In the genomic region with DNA sequence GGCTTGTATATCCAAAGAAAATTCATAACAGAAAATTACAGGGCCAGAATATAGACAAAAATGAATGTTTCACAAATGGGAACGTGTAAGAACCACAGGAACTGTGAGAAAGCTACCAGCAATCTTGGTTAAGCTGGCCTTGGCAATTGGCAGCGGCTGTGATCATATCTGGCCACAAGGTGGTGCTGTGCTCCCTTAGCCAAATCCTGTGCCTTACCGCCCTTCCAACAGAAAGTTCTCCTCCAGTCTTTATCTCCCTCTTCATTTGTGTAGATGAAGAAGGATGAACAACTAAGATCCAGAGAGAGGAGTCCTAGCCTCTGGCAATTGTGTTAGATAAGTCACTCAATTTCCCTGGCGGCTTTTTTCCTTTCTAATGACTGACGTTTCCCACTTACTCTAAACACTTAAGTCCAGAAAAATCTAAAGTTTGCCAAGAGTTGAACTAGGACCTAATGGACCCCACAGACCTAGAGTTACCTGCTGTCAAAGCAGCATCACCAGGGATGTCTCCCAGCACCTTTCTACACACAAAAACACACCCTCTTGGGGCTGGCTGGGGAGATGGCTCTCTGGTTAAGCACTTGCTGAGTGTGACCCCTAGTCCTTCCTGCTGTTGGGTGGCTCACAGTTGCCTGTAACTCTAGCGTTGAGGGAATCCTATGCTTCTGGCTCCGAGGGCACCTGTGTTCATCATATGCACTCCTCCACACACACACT, we compare ENCODE assay signal across 8 mouse cellular contexts. TPM values are rescaled to one million over a fixed set of nuclear protein-coding genes. Genes with fewer than 3 reads are reported as not detected.
DNase-seq lines count a peak whose midpoint lies in the region; ATAC-seq and TF ChIP-seq lines count a peak whose summit lies in the region.

No protein-coding gene starts in this region.

- intact Hi-C loops in heart, postnatal 25 days (cut with DNase I) = loop anchor here (1.0 to 2.0 kb wide), 3 partner anchors 31 to 353 kb away; no protein-coding TSS in a partner anchor
- intact Hi-C loops in left cerebral cortex, postnatal 10 days (cut with DNase I) = loop anchor here (2.0 kb wide), 2 partner anchors 79 to 351 kb away; a partner anchor contains a TSS

- no peaks in the 10 kb centered on the region for H3K36me3 ChIP-seq in testis, adult 2 months (ENCODE audit: control insufficient read depth, insufficient read depth, low read length)

- H3K27me3 ChIP-seq in testis, adult 2 months (ENCODE audit: control insufficient read depth, insufficient read depth, low read length) = no peaks in the 10 kb centered on the region

- H3K4me1 ChIP-seq in testis, adult 2 months (ENCODE audit: control insufficient read depth, insufficient read depth, low read length) = no peaks in the 10 kb centered on the region

- H3K27ac ChIP-seq in testis, adult 2 months (ENCODE audit: control insufficient read depth, insufficient read depth, low read depth, low read length) = no peak overlapping the region

- no peak for TF ChIP-seq POLR2A in testis, adult 2 months (IDR thresholded peaks at IDR 0.05; ENCODE audit: control insufficient read depth, low read depth, low read length)

- no peak for DNase-seq in testis, postnatal 14 days (ENCODE audit: low spot score)
- DNase-seq in adrenal gland, postnatal 36 days = peak; percentile 72 to 75
- peak; percentile 48 for DNase-seq in heart, postnatal 25 days (ENCODE audit: low spot score)
- DNase-seq in left cerebral cortex, postnatal 10 days (ENCODE audit: extremely low spot score in 1 of 2, low spot score in 2 of 2) = peak; percentile 55 to 56
- peak; percentile 23 for DNase-seq in thymus, postnatal 25 days

- H3K4me3 ChIP-seq in testis, adult 2 months (ENCODE audit: control insufficient read depth, low read depth, low read length) = no peak overlapping the region

- peak; percentile 74 for ATAC-seq in erythroblast, adult 5-6 weeks (replicated peaks; ENCODE audit: low FRiP score, poor library complexity, severe bottlenecking)
- ATAC-seq in monocyte, adult 5-6 weeks (replicated peaks; ENCODE audit: insufficient number of reproducible peaks, low FRiP score, low TSS enrichment, poor library complexity, severe bottlenecking) = peak; percentile 64

- TF ChIP-seq CTCF in testis, adult 2 months (IDR thresholded peaks at IDR 0.05; ENCODE audit: control insufficient read depth, insufficient read depth, insufficient replicate concordance, low read depth, low read length) = peak; percentile 89; the same call in 1 of the 2 replicates

RNA-seq across cellular contexts. Expression of a gene that starts 55.6 kb away (rescaled TPM):
- polyA plus RNA-seq in testis, adult 2 months (2012; rRNA removed) = not detected in 2 replicates
- total RNA-seq in adrenal gland, postnatal 36 days (2021) = not detected
- total RNA-seq in erythroblast, adult 5-6 weeks (2015; ENCODE audit: low replicate concordance) = not detected in 2 replicates
- total RNA-seq in erythroblast, adult 5-6 weeks (2017; ENCODE audit: low replicate concordance) = not detected in 2 replicates
- total RNA-seq in heart, postnatal 25 days (2021) = not detected
- total RNA-seq in left cerebral cortex, postnatal 10 days (2021) = not detected
- total RNA-seq in monocyte, adult 5-6 weeks (2017) = not detected in 3 replicates
